Mouse (Mus musculus) heart, adult 9 months (tissue): ENCODE results near the gene Smyd1.
"Not testable (repeated sequence)": the region's sequence is repeated elsewhere in the genome, so short reads cannot be mapped to it uniquely, and the experiment has no call there.

Source experiments
- DNase-seq, 2 experiments: peaks; one replicate each; pipeline ENCODE4 v3.0.0; 2022; ENCODE audit warnings: low spot score in 2 of 2

Gene Smyd1

GRCm38 (mm10) chr6:71329881-71330280 lies 7.8 kb upstream of the Smyd1 start:
- no peak for DNase-seq

GRCm38 (mm10) chr6:71324816-71325215 lies 2.8 kb upstream of the Smyd1 start:
- DNase-seq = no peak

DNA sequence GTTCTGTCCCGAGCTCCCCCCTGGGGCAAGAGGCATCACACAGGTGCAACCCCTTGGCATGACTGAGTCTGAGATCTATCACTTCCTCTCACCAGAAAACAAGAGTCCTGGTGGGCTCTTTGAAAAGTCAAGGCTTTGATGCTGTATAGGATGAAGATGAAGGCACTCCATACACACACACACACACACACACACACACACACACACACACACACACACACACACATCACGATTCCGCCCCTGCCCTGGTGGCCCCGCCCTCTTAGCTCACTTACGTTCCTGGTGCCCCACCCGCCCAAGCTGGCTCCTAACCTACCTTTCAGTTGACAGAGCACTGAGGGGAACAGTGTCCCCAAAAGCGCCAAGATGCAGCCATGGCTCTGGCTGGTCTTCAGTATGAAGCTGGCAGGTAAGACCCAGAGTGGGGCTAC lies 473 bp upstream of the Smyd1 start, which contains the start of gene Cd8b1:
Gene Cd8b1 (plus strand): TSS at position 298 of the 431 bp plus-strand sequence.
- no peak for DNase-seq

DNA sequence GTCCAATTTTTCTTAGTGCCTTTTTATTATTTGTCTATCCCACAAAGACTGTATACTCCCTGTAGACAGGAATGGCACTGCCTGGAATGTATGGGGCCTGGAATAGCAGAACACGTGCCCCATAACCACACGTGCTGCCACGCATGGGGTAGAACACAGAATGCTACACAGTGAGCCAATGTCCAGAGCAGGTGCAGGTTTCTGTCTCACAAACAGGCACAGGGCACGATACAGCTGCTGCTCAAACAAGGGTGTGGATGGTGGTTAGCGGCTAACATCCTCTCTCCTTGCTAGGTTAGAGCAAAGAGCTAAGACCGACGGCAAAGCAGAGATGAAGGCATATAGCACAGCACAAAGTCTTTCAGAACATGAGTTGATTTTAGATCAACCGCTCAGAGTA lies 14.5 kb downstream of the Smyd1 start:
- no peak for DNase-seq

DNA sequence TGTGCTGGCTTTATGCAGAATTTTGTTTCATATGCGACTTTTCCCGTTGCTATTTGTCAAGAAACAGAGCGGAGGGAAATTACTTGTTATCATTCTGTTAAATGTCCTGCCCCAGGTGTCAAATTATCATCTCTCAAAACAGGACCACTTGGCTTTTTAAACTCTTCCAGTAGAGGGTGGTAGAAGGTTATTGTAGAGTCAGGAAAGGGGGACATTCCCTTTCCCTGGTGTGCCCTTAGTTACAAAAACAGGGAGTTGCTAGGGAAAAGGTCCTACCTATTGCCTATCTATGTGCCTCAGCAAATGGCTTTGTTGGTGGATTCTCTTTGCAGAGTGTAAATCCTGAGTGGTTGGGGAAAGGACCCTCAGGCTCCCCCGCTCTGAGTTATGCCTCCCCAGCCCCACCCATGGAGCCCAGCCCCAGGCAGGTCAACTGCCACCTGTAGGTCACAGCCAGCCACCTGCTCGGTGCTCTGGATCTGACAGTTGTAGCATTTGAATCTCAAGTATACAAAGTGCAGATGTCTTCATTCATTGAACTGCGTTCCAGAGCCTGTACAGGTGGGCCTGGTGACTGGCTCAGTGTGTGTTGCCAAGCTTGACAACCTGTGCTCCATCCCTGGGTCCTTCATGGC lies 19.8 kb downstream of the Smyd1 start:
- DNase-seq = no peak

- no peak for DNase-seq
Measured at GRCm38 (mm10) chr6:71298751-71299150, 23.3 kb downstream of the Smyd1 start.

GRCm38 (mm10) chr6:71298051-71298450 lies 24.0 kb downstream of the Smyd1 start:
- no peak for DNase-seq

DNA sequence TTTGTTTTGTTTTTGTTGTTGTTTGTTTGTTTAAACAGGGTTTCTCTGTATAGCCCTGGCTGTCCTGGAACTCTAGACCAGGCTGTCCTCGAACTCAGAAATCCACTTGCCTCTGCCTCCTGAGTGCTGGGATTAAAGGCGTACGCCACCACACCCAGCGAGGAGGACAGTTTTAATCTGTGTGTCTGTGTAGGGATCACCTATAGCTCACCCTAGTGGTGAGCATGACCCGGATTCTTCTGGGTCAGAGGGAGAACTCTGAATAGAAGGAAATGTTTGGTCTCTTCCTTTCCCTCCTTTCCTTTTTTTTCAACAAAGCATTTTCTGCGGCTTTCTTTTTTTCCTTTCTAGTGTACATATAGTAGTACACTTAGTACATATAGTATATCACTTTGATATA lies 26.7 kb downstream of the Smyd1 start:
- no peak for DNase-seq

DNA sequence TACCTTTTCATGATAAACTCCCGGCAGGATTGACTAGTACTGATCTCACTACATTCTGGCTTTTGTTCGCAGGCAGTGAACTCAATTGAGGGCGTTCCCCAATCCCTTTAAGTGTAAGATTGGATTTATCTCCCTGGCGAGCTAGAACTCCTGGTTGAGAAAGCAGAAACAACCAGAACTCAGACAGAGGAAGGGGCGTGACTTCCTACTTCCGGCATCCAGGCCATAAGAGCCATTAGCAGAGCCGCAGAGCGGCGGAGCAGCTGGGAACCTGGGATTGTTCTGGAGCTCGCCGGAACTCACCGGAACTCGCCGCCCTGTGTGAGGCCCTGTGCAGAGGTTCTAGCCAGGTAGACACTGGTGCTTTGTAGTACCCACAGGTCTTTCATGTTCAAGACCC lies 28.5 kb downstream of the Smyd1 start:
- DNase-seq = peak; percentile 39 to 53

DNA sequence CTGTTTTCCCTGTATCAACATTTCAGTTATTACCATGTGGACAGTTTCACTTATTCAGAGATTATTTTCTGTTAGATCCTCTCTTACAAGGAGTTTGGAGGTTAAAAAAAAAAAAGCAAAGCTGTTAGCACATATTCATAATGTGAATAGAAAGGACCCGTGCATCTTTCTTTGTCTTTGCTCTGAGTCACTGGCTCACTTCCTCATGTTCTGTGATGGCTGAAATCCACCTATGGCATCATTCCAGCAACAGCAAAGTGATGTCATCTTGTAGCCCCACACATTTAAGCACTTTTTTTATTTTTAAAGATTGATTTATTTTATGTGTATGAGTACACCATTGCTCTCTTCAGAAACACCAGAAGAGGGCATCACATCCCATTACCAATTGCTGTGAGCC lies 42.6 kb downstream of the Smyd1 start:
- peak in 1 of 2 experiments; percentile 21 for DNase-seq

- DNase-seq = no peak
Measured at GRCm38 (mm10) chr6:71274621-71275020, 47.4 kb downstream of the Smyd1 start.

DNA sequence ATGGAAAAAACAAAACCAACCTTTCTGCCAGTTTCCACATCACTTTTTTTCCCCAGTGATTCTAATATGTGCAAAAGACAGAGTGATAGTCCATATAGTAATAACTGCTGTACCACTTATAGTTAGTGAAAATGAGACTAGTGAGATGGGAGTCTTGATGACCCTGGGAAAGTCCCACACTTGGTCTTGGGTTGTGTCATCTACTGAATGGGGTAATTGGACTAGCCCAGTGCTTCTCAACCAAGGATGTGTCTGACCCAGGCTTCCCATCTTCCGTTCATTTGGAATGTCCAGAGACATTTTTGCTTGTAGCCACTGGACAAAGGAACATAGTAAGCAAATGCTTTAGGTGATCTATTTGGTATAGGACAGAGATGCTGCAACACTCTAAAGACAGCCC lies 48.3 kb downstream of the Smyd1 start:
- DNase-seq = no peak

DNA sequence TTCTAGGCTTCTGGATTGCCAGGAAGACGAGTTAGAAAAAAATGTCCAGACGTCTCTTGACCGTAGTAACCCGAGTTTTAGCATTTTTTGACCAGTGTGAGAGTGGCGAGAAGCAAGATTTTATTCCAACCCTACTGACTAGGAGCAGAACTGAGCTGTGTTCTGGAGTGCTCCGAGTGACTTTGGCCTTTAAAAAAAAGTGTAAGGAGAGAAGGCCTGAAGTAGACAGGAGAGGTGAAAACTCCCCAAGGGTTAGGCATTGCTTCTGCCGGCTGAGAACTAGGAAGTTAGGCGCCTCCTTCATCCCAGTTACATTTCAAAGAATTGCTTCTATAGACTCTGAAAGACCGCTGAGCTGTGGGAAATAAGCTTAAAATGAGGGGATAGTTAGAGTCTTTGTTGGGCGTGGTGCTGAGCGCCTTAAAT lies 49.7 kb downstream of the Smyd1 start:
- DNase-seq = peak in 1 of 2 experiments; percentile 11

DNA sequence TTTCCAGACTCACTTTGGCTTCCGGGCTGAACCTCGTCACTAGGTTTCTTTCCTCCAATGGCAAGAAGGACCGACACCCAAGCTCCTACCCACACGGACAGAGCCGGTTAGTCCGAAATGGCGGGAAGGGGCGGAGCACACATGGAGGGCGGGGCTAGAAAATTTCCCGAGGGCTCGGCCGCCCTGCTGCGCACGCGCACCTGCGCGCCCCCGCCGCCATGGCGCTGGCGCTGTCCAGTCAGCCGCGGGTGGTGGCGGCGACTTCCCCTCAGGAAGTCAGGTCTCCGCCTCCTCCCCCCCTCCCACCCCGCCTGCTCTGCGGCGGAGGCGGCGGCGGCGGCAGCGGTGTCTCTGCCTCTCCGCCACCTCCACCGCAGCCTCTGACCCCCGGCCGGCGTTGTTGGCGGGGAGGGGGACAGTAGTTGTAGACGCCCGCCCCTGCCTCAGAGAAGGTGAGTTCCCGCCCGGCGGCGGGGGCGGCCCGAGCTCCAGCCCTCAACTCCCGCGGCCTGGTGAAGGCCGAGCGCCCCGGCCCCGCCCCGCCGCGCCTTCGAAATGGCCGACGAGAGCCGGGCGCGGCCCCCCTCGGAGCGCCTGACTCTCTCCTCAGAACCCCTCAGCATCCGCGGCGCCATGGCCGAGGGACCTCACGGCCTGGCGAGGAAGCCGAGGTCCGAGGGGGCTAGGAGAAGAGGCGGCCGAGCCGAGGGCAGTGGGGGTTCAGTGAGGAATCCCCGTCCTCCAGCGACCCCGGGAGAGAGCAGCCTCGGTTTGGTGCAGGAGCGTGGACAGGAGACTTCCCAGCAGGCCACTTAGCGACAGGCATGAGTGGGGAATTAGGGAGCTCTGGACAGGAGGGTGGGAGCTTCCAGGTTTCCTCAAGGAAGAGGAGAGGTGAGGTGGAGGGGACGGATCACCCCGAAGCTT lies 50.4 kb downstream of the Smyd1 start, which contains the start of gene Krcc1:
Gene Krcc1 (plus strand): TSS at position 289 of the 927 bp plus-strand sequence.
- peak; percentile 98 for DNase-seq

GRCm38 (mm10) chr6:71271057-71271388 lies 51.0 kb downstream of the Smyd1 start:
- DNase-seq = no peak

DNA sequence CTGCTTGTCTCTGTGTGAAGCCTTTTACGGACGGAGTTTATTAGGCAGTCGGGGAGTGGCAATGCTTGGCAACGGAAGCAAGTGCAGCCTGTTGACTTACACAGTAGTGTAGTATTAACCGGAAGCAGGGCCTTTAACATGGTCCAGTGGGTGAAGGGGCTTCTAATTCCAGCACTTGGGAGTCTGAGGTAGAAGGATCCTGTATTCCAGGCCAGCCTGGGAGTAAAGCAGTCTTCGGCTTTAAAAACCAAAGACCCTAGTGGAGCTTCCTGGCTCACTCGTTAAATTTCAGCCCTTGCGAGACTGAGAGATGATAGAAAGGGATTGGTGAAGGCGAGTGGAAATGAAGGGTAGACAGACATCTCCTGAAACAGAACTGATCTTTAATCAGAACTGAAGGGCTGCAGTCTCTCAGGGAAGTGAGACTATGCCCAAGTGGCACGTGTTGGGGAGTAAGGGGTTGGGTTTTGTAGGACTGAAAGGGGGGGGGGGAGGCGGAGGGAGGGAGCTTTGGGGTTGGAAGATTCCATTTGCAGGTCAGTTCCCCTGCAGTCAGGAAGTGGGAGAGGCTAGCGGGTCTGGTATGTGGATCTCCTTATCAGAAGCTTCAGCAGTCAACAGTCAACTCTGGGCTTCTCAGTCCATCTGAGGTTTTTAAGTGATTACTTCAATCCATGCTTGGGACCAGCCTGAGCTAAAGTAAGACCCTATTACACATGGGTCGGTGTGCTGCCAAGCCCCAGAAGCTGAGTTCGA lies 51.6 kb downstream of the Smyd1 start:
- DNase-seq = peak; percentile 39 to 55

DNA sequence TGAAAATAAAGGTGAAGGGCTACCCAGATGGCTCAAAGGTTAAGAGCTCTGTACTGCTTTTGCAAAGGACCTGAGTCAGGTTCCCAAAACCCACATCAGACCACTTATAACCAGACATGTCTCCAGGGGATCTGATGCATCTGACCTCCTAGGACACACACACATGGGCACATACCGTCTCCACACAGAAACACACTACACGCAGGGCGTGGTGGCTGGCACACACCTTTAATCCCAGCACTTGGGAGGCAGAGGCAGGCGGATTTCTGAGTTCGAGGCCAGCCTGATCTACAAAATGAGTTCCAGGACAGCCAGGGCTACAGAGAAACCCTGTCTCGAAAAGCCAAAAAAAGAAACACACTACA lies 52.4 kb downstream of the Smyd1 start:
- DNase-seq = peak in 1 of 2 experiments; percentile 11

DNA sequence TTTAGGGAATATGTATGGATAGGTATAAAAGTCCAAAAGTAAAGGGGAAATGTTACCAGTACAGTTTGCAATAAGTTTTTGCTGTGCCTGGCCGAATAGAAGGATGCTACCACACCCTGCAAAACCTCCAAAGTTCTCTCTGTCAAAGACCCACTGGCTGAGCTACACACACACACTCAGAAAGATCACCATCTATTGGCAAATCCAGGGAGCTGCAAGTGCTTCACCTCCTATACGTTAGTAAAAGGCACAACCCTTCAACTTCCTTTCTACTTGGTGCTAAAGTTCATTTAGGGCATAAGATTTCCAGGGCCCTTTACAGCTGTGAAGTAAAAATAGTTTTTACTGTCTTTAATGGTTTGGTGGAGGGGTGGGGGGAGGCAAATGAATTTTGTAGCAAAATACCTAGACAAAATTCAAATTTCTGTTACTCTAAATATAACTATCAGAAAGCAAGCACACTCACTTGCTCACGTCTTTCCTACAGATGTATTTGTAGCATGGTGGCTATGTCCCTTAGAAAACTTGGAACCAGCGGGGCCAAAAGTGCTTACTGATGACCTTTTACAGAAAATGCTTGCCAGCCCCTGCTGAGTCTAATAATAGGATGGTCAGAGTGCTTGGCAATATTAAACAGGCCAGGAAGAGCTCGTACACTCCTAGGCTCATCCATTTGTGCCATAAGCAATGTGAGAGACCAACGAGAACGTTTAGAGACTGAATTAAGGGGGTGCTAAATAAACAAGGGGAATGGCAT lies 52.9 kb downstream of the Smyd1 start:
- peak; percentile 50 to 54 for DNase-seq

GRCm38 (mm10) chr6:71267603-71268002 lies 54.4 kb downstream of the Smyd1 start:
- not testable (repeated sequence) for DNase-seq

GRCm38 (mm10) chr6:71262142-71262833 lies 59.7 kb downstream of the Smyd1 start:
- DNase-seq = peak; percentile 57 to 69

DNA sequence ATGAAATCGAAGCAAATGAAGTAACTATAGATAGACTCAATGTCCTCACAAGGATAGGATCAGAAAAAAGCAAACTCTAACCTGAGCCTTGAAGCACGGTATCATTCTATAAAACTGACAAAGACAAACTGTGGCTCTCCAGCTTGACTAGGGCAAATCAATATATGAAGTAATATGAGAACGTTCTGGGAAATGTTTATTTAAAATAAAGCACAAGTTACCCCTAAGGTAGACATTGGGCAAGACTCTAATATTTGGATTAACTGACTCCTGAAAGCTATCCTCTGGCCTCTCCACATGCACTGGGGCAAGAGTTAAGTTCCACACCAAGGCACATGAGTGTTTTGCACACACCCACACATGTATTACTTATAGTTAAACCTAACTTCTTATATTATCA lies 61.0 kb downstream of the Smyd1 start:
- DNase-seq = no peak
